Mouse (Mus musculus) limb, embryonic 10.5 days (tissue): ENCODE results near the gene Hnrnpl. TPM values are rescaled to one million over a fixed set of nuclear protein-coding genes. Genes with fewer than 3 reads are reported as not detected.
"Not testable (repeated sequence)": the region's sequence is repeated elsewhere in the genome, so short reads cannot be mapped to it uniquely, and the experiment has no call there.

Source experiments
- DNase-seq: peaks from one replicate; pipeline ENCODE4 v3.0.0-alpha.2; 2017; ENCODE audit warnings: low spot score
- H3K27ac ChIP-seq: fragments of 300-500 bp; sonication (generic); 2 replicates; pipeline ENCODE4 v1.5.1; 2016; ENCODE audit warnings: mild to moderate bottlenecking
- H3K27me3 ChIP-seq: fragments of 300-500 bp; sonication (generic); 2 replicates; pipeline ENCODE4 v1.6.1; 2016; ENCODE audit warnings: low read depth, mild to moderate bottlenecking; ENCODE audit not compliant: poor library complexity, severe bottlenecking
- H3K36me3 ChIP-seq: fragments of 300-500 bp; sonication (generic); 2 replicates; pipeline ENCODE4 v1.6.1; 2016; ENCODE audit warnings: mild to moderate bottlenecking, moderate library complexity
- H3K4me1 ChIP-seq: fragments of 300-500 bp; sonication (generic); 2 replicates; pipeline ENCODE4 v1.6.1; 2016
- H3K4me3 ChIP-seq: fragments of 300-500 bp; sonication (generic); 2 replicates; pipeline ENCODE4 v1.5.1; 2016; ENCODE audit warnings: mild to moderate bottlenecking, moderate library complexity
- H3K9me3 ChIP-seq: fragments of 300-500 bp; sonication (generic); replicated peaks from 2 replicates; pipeline ENCODE4 v1.6.1; 2016; ENCODE audit warnings: mild to moderate bottlenecking
- WGBS: fragments of 180-500 bp; shearing (Covaris S2); methylation state at CpG from one replicate; pipeline ENCODE4 v1.1.7; 2016; 5-methylcytosine and 5-hydroxymethylcytosine counted together
- polyA plus RNA-seq: library from polyadenylated mRNA; unstranded; fragments of >200 nt; fragmentation: Nextera tagmentation; extraction: Ambion mirVana; gene quantifications from 2 replicates; pipeline ENCODE4 v1.2.1, GENCODE M21; 2016

Gene Hnrnpl
- polyA plus RNA-seq, 1 experiment from 2014 or later: 336 TPM

DNA sequence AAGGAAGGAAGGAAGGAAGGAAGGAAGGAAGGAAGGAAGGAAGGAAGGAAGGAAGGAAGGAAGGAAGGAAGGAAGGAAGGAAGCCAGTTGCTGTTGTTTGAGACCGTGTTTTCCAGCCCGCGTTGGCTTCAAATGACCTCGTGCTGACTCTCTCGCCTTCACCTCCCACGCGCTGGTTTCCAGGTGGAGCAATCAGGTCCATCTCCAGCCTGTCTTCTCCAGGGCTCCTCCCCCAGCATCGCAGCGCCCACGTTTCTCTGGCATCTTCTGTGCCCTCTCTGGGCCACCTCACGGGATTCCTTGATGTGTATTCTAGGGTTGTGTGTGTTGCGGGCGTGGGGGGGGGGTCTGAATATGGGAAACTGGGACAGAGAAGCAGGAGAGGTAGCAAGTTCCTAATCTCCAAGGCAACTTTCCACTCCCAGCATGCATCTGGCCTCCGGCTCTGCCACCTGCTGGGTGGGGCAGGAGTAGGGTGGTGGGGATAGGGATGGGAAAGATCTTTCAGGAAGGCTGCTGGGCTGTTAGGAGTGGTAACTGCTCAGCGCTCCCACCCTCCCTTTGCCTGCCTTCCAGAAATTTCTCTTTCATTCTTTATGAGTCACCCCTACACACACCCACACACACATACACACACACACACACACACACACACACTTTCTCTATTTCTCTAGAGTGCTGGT lies 54.6 kb downstream of the Hnrnpl start:
- Histone ChIP-seq H3K4me1 (peaks cover 28% of the 10 kb centered on the region), H3K27me3 (0 out of 2 replicates have a peak, but pooled peaks cover 5% of the 10 kb centered on the region), H3K27ac (0 out of 2 replicates have a peak overlapping the region, but pooled peaks have one; percentile 36), H3K36me3 (no peaks in the 10 kb centered on the region), H3K9me3 (no peaks in the 10 kb centered on the region), H3K4me3 (no peak overlapping the region)
- 79% methylated on average over 15 of the region's 15 CpGs for WGBS
- DNase-seq: no peak

GRCm38 (mm10) chr7:28863540-28863939 lies 55.2 kb downstream of the Hnrnpl start, which contains the start of gene Lgals7:
Gene Lgals7, plus strand, starts transcription at chr7:28863853.
- no peaks in the 10 kb centered on the region for H3K9me3 ChIP-seq
- H3K4me3 ChIP-seq: no peak within 1 kb of the TSS
- 82% methylated on average over 6 of the region's 6 CpGs for WGBS
- H3K27me3 ChIP-seq: 0 out of 2 replicates have a peak, but pooled peaks cover 5% of the 10 kb centered on the region
- no peaks in the 10 kb centered on the region for H3K36me3 ChIP-seq
- no peak for DNase-seq
- peaks cover 28% of the 10 kb centered on the region for H3K4me1 ChIP-seq
- 0 out of 2 replicates have a peak within 1 kb of the TSS, but pooled peaks have one; percentile 36 for H3K27ac ChIP-seq

DNA sequence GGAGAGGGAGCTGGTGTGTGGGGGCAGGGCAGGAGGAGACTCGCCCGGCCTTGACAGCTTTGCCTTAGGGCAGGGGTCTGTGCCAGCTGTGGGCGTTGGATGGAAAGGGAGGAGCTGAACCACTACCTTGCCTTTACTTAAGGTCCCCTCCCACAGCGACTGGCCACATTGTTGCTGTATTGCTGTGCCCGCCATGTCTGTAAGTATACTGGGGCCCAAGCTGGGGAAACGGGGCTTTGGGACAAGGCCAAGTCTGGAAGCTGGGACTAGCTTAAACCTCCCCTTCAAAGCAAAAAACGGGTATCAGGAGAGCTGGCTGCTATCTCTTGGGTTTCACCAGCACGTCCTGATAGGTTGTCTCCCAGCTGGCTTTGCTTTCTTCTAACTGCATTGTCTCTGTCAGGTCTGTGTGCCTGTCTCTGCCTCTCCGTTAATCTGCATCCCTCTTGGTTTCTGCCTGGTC lies 56.0 kb downstream of the Hnrnpl start:
- Histone ChIP-seq H3K27ac (0 out of 2 replicates have a peak overlapping the region, but pooled peaks have one; percentile 3), H3K27me3 (0 out of 2 replicates have a peak, but pooled peaks cover 5% of the 10 kb centered on the region), H3K9me3 (no peaks in the 10 kb centered on the region), H3K4me3 (no peak overlapping the region), H3K36me3 (no peaks in the 10 kb centered on the region), H3K4me1 (peaks cover 28% of the 10 kb centered on the region)
- WGBS: 67% methylated on average over 9 of the region's 9 CpGs
- DNase-seq: no peak

- peak overlapping the region; percentile 35 for H3K4me3 ChIP-seq
- peak overlapping the region; percentile 57 for H3K27ac ChIP-seq
- no peaks in the 10 kb centered on the region for H3K36me3 ChIP-seq
- H3K27me3 ChIP-seq: 0 out of 2 replicates have a peak, but pooled peaks cover 5% of the 10 kb centered on the region
- 45% methylated on average over 33 of the region's 33 CpGs for WGBS
- peaks cover 28% of the 10 kb centered on the region for H3K4me1 ChIP-seq
- H3K9me3 ChIP-seq: no peaks in the 10 kb centered on the region
- DNase-seq: peak; percentile 83
These were observed 57.4 kb downstream of the Hnrnpl start for GRCm38 (mm10) chr7:28865481-28866300.

DNA sequence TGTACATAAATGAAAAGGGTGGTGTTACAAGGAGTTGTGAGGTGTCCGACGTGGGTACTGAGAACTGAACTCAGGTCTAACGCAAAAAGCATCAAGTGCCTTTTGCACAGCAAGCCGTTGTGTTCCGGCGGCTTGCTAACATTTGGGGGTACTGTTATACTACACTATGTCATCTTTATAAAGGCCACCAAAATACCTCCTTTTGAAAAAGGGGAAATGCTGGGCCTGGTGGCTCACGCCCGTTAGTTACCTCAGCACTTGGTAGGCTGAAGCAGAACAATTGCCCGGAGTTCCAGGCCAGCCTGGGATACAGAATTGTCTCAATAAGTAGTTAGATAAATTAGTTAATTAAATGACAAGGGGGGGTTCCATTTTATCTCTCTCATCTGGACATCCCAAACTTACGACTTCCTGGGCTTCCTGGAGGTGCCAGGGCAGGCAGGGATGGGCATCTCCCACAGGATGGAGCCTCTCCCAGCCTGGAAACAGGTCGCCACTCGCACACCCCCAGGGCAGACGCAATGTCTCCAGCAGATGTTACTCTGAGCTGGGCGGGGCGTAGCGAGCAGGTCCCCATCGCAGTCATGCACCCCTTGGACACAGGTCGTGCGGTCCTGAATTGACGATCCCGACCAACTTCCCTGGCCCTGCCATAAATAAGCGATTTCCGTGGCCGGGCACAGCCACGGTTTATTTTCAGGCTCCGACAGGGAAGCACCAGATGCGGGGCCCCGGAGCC lies 58.6 kb downstream of the Hnrnpl start:
- H3K4me3 ChIP-seq: no peak overlapping the region
- 0 out of 2 replicates have a peak, but pooled peaks cover 5% of the 10 kb centered on the region for H3K27me3 ChIP-seq
- H3K9me3 ChIP-seq: no peaks in the 10 kb centered on the region
- DNase-seq: no peak
- H3K36me3 ChIP-seq: no peaks in the 10 kb centered on the region
- WGBS: 88% methylated on average over 28 of the region's 28 CpGs
- H3K27ac ChIP-seq: peak overlapping the region; percentile 64
- H3K4me1 ChIP-seq: peaks cover 28% of the 10 kb centered on the region

- H3K4me1 ChIP-seq: peaks cover 28% of the 10 kb centered on the region
- H3K36me3 ChIP-seq, H3K27me3 ChIP-seq, H3K9me3 ChIP-seq: not testable (repeated sequence)
- 0 out of 2 replicates have a peak overlapping the region, but pooled peaks have one; percentile 7 for H3K4me3 ChIP-seq
- DNase-seq: peak; percentile 80
- 30% methylated on average over 23 of the region's 23 CpGs for WGBS
- peak overlapping the region; percentile 64 for H3K27ac ChIP-seq
These were observed 59.4 kb downstream of the Hnrnpl start for GRCm38 (mm10) chr7:28867508-28868340.

DNA sequence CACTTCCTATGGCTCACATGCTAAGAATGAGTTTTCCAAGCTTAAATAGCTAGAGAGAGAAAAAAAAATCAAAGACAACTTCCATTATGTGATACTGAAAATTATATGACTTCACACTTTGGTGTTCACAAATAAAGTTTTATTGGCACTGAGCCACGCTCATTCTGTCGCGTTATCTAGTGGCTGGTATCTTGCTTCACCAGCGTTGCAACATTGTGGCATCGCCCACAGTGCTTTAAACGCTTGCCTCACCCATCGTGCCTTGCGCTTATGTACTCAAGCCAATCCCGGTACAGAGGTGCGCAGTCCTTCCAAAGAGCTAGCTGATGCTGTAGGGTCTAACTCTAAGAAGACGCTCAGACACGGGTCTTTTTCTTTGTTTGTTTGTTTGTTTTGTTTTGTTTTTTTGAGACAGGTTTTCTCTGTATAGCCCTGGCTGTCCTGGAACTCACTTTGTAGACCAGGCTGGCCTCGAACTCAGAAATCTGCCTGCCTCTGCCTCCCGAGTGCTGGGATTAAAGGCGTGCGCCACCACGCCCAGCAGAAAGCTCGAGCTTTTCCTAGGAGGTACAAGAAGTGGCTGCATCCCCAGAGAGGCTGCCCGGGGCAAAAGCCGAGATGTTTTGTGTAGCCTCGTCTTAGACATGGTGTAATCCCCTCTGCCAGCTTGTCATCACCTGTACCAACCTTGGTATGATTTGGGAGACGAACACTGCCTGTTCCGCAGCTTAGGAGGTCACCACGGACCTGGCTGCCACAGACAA lies 62.7 kb downstream of the Hnrnpl start:
- Histone ChIP-seq H3K27me3 (no peaks in the 10 kb centered on the region), H3K36me3 (no peaks in the 10 kb centered on the region), H3K4me3 (no peak overlapping the region), H3K9me3 (no peaks in the 10 kb centered on the region), H3K27ac (no peak overlapping the region), H3K4me1 (peaks cover 21% of the 10 kb centered on the region)
- no peak for DNase-seq
- 92% methylated on average over 24 of the region's 24 CpGs for WGBS

Other genes starting within 250 kb of the Hnrnpl start
- 38.2 and 40.2 TPM in 2 replicates for gene Samd4b, start 210.4 kb upstream of the Hnrnpl start, polyA plus RNA-seq
- 64.9 and 69.8 TPM in 2 replicates for gene Pak4, start 210.4 kb upstream of the Hnrnpl start, polyA plus RNA-seq
- gene Acp7, start 177.2 kb upstream of the Hnrnpl start, polyA plus RNA-seq: not detected in 2 replicates
- 4.7 and 6.3 TPM in 2 replicates for gene Fbxo27, start 115.7 kb upstream of the Hnrnpl start, polyA plus RNA-seq
- gene Fbxo17, start 91.7 kb upstream of the Hnrnpl start, polyA plus RNA-seq: 12.7 and 16.1 TPM in 2 replicates
- gene Mrps12, start 66.7 kb upstream of the Hnrnpl start, polyA plus RNA-seq: 152 and 186 TPM in 2 replicates
- 43.9 and 46.4 TPM in 2 replicates for gene Sars2, start 66.5 kb upstream of the Hnrnpl start, polyA plus RNA-seq
- not detected in 2 replicates for gene Ccer2, start 52.4 kb upstream of the Hnrnpl start, polyA plus RNA-seq
- gene Sirt2, start 41.8 kb upstream of the Hnrnpl start, polyA plus RNA-seq: 59.8 and 74.5 TPM in 2 replicates
- gene Nfkbib, start 41.0 kb upstream of the Hnrnpl start, polyA plus RNA-seq: 50.5 and 63.1 TPM in 2 replicates
- 2.7 and 3.0 TPM in 2 replicates for gene Rinl, start 19.6 kb upstream of the Hnrnpl start, polyA plus RNA-seq
- 69.1 and 90.7 TPM in 2 replicates for gene Ech1, start 16.7 kb downstream of the Hnrnpl start, polyA plus RNA-seq
- 2.7 and 4.1 TPM in 2 replicates for gene Lgals4, start 25.3 kb downstream of the Hnrnpl start, polyA plus RNA-seq
- 0.41 and 0.73 TPM in 2 replicates for gene Lgals7, start 55.3 kb downstream of the Hnrnpl start, polyA plus RNA-seq
- gene Capn12, start 72.9 kb downstream of the Hnrnpl start, polyA plus RNA-seq: 0.44 and 0.48 TPM in 2 replicates
- gene Actn4, start 153.8 kb downstream of the Hnrnpl start, polyA plus RNA-seq: 253 and 285 TPM in 2 replicates
- 446 and 467 TPM in 2 replicates for gene Eif3k, start 173.3 kb downstream of the Hnrnpl start, polyA plus RNA-seq
- gene Map4k1, start 173.5 kb downstream of the Hnrnpl start, polyA plus RNA-seq: 18.9 and 19.4 TPM in 2 replicates